Mouse (Mus musculus): ENCODE data around the gene Sh3pxd2a. TPM values are rescaled to one million over a fixed set of nuclear protein-coding genes. Genes with fewer than 3 reads are reported as not detected.

Sh3pxd2a gene
- polyA plus RNA-seq, 1 experiment from 2014 or later, result 6.9 TPM

DNA sequence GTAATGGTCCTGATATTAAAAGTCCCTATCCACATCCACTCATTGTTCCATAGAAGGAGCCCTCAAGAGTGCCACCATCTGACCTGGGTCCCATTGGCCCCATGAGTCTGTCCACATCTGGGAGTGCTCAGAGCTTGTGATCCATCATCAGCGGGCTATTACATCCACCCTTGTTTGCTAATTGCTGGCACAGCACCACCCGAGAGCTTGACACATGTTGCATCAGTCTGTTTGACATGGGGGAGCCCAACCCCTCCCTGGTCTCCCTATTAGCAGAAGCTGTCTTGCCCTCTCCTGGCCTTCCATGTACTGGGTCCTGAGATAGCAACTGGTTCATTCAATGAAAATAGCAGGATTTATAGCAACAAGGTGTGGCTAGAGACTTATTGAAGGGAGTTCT lies 34.0 kb downstream of the Sh3pxd2a start:
- H3K4me2 ChIP-seq (replicated peaks; ENCODE audit: low read depth, low read length), result no peak overlapping the region
- no peaks in the 10 kb centered on the region for H3K4me1 ChIP-seq (replicated peaks; ENCODE audit: control insufficient read depth, insufficient read depth, low read length)
- H3K9me3 ChIP-seq (ENCODE audit: control insufficient read depth, low read length), result no peaks in the 10 kb centered on the region
- no peaks in the 10 kb centered on the region for H3K27me3 ChIP-seq (ENCODE audit: control insufficient read depth, insufficient read depth, low read length)
- no peak overlapping the region for H3K9ac ChIP-seq (ENCODE audit: low read depth, low read length)
- no peaks in the 10 kb centered on the region for H3K36me3 ChIP-seq (ENCODE audit: control insufficient read depth, insufficient read depth, low read length)
- DNase-seq (ENCODE audit: low spot score), result no peak
- H3K27ac ChIP-seq (ENCODE audit: low read depth, low read length), result no peak overlapping the region
- WGBS, result 90% methylated on average over 2 of the region's 2 CpGs
- H3K4me3 ChIP-seq (ENCODE audit: low read depth, low read length), result no peak overlapping the region
- no peak for ATAC-seq (ENCODE audit: low FRiP score)

DNA sequence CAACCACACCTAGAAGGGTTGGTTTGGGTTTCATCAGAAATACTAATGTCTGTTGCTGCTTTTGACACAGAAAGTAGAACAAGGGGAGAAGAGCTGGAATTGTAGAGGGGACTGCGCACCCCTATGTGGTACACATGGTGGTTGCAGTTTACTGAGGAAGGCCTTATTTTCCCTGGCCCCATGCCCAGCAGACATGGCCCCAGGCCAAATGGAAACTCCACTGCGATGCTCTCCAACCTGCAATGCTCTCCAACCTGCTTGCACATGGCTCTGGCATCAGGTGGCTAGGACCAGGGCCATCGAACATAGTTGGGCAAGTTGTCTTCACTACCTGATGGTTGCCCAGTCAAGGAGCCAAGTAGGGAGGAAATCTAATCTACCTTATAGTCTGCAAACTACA lies 35.0 kb downstream of the Sh3pxd2a start:
- 95% methylated on average over 3 of the region's 3 CpGs for WGBS

DNA sequence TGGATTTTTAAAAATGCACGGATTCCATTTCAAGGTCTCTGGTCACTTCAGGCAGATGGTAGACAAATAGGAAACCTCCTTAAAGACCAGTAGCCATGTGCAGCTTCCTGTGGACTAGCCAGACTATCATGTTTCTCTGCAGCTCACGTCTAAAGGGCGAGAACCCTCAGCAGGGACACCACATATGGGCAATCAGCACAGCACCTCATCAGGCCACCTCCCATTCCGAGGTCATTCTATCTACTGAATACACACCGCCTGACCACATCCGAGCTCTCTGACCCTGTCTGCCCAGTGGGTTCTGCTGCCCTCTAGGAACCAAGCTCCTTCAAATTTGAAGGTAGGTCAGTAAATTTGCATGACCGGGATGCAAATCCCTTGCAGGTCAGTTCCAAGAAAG lies 35.4 kb downstream of the Sh3pxd2a start:
- DNase-seq (ENCODE audit: low spot score), result no peak
- Histone ChIP-seq H3K4me3 (ENCODE audit: low read depth, low read length) (no peak overlapping the region), H3K4me2 (replicated peaks; ENCODE audit: low read depth, low read length) (no peak overlapping the region), H3K4me1 (replicated peaks; ENCODE audit: control insufficient read depth, insufficient read depth, low read length) (no peaks in the 10 kb centered on the region), H3K9ac (ENCODE audit: low read depth, low read length) (no peak overlapping the region), H3K9me3 (ENCODE audit: control insufficient read depth, low read length) (no peaks in the 10 kb centered on the region), H3K36me3 (ENCODE audit: control insufficient read depth, insufficient read depth, low read length) (no peaks in the 10 kb centered on the region), H3K27me3 (ENCODE audit: control insufficient read depth, insufficient read depth, low read length) (no peaks in the 10 kb centered on the region), H3K27ac (ENCODE audit: low read depth, low read length) (no peak overlapping the region)
- ATAC-seq (ENCODE audit: low FRiP score), result no peak
- 59% methylated on average over 7 of the region's 7 CpGs for WGBS

More for the DNA sequence above, 35.0 kb downstream of the Sh3pxd2a start:
- Histone ChIP-seq H3K4me1 (replicated peaks; ENCODE audit: control insufficient read depth, insufficient read depth, low read length) (no peaks in the 10 kb centered on the region), H3K9ac (ENCODE audit: low read depth, low read length) (no peak overlapping the region), H3K4me2 (replicated peaks; ENCODE audit: low read depth, low read length) (no peak overlapping the region), H3K9me3 (ENCODE audit: control insufficient read depth, low read length) (no peaks in the 10 kb centered on the region), H3K36me3 (ENCODE audit: control insufficient read depth, insufficient read depth, low read length) (no peaks in the 10 kb centered on the region), H3K27me3 (ENCODE audit: control insufficient read depth, insufficient read depth, low read length) (no peaks in the 10 kb centered on the region), H3K27ac (ENCODE audit: low read depth, low read length) (no peak overlapping the region), H3K4me3 (ENCODE audit: low read depth, low read length) (no peak overlapping the region)
- DNase-seq (ENCODE audit: low spot score), result no peak
- ATAC-seq (ENCODE audit: low FRiP score), result no peak

DNA sequence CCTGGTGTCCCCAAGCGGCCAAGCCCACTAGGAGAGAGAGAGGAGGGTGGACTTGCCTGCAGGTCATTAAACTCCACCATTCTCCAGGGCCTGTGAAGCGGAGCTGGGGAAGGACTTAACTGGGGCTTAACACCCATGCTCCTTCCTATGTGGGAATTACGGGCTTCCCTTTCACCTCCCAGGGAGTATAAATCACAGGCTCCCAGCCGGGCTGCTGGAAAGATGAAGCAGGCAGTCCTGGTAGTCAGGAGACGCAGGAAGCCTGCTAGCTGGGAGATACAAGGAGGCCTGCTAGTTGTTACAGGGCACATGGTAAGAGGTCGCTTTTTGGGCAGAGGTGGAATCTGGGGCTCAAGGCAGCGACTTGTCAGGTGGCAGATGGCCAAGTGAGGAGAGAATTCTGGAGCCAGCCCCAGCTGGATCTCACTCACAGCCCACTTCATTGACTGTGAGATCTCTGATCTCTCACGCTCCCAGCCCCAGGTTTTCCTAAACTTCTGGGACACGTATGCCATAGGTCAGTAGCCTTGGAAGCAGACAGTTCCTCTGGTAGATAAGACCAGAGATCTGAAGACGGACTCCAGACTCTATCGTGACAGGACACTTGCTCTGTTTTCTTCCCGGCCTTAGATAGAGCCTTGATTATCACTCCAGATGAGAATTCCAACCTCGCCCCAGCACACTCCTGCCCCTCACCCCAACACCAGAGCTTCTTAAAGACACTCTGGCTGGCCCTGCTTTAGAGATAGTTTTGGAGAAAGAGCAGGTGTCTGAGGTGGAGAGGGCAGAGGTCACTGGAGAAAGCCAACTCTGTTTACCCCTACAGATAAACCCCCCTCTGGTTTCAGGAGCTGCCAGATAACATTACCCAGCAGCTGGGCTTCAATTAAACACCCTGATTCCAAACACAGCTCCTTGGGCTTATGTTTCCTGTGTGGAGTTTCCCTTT lies 36.1 kb downstream of the Sh3pxd2a start:
- ATAC-seq (ENCODE audit: low FRiP score), result no peak

DNA sequence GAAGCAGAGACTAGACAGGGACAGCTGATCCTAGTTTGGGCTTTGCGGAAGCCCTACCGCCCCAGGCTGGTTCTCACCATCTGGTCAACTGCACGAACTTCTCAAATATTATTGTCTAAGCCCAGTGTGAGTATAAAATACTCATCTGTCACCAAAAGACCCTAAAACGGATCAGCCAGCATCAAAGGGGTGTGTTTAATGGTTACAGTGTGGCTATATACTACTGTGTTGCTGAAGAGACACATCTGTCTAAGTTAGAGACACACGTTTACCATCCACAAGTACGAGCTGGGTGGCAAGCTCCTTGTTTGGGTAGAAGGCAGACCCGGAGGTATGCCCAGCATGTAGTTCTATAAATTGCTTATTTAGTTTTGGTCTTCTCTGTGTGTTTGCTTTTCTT lies 40.6 kb downstream of the Sh3pxd2a start:
- ATAC-seq (ENCODE audit: low FRiP score), result no peak
- no peaks in the 10 kb centered on the region for H3K36me3 ChIP-seq (ENCODE audit: control insufficient read depth, insufficient read depth, low read length)

More for the DNA sequence above, 36.1 kb downstream of the Sh3pxd2a start:
- no peak overlapping the region for H3K4me2 ChIP-seq (replicated peaks; ENCODE audit: low read depth, low read length)
- no peak for DNase-seq (ENCODE audit: low spot score)
- H3K27ac ChIP-seq (ENCODE audit: low read depth, low read length), result no peak overlapping the region
- no peaks in the 10 kb centered on the region for H3K9me3 ChIP-seq (ENCODE audit: control insufficient read depth, low read length)
- H3K4me3 ChIP-seq (ENCODE audit: low read depth, low read length), result no peak overlapping the region
- no peaks in the 10 kb centered on the region for H3K27me3 ChIP-seq (ENCODE audit: control insufficient read depth, insufficient read depth, low read length)
- no peak overlapping the region for H3K9ac ChIP-seq (ENCODE audit: low read depth, low read length)
- H3K4me1 ChIP-seq (replicated peaks; ENCODE audit: control insufficient read depth, insufficient read depth, low read length), result no peaks in the 10 kb centered on the region
- no peaks in the 10 kb centered on the region for H3K36me3 ChIP-seq (ENCODE audit: control insufficient read depth, insufficient read depth, low read length)
- 52% methylated on average over 13 of the region's 13 CpGs for WGBS

DNA sequence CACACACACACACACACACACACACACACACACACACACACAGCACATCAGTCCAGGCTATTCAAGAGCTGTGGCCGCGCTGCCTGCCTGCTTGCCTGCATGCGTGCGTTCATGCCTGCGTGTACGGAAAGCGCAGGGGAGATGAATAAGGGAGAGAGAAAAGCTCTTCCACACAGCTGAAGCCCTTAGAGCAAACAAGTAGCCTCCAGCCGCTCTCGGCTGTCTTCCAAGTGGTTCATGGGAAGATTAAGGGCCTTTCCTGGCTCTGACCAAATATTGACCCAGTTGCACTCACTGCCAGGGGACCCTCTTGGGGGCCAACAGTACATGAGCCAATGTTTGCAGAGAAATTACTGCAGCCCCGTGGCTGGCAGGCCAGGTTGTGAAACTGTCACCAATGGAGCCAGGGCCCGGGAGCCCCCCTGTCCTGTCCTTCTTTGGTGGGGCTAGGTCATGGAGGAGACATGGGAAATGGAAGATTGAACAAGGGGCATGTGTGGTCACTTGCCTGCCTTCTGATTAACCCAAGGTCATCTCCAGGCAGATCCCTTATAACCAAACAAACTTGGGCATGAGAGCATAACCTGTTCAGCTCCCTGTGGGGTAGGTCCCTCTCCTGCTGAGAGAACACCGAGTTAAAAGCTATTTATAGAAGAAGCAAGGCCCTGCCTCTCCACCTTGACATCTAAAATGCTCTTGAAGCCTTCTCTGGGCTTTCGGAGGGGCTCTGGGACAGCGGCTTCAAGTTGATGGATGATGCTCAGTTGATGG lies 42.9 kb downstream of the Sh3pxd2a start:
- Histone ChIP-seq H3K4me3 (ENCODE audit: low read depth, low read length) (no peak overlapping the region), H3K27ac (ENCODE audit: low read depth, low read length) (no peak overlapping the region), H3K27me3 (ENCODE audit: control insufficient read depth, insufficient read depth, low read length) (no peaks in the 10 kb centered on the region), H3K9ac (ENCODE audit: low read depth, low read length) (no peak overlapping the region), H3K4me2 (replicated peaks; ENCODE audit: low read depth, low read length) (no peak overlapping the region), H3K36me3 (ENCODE audit: control insufficient read depth, insufficient read depth, low read length) (no peaks in the 10 kb centered on the region), H3K4me1 (replicated peaks; ENCODE audit: control insufficient read depth, insufficient read depth, low read length) (no peaks in the 10 kb centered on the region), H3K9me3 (ENCODE audit: control insufficient read depth, low read length) (no peaks in the 10 kb centered on the region)
- ATAC-seq (ENCODE audit: low FRiP score) (no peak), DNase-seq (ENCODE audit: low spot score) (no peak)
- 71% methylated on average over 14 of the region's 14 CpGs for WGBS

More for the DNA sequence above, 40.6 kb downstream of the Sh3pxd2a start:
- H3K9me3 ChIP-seq (ENCODE audit: control insufficient read depth, low read length), result no peaks in the 10 kb centered on the region
- H3K4me3 ChIP-seq (ENCODE audit: low read depth, low read length), result no peak overlapping the region
- H3K9ac ChIP-seq (ENCODE audit: low read depth, low read length), result no peak overlapping the region
- 87% methylated on average over 7 of the region's 7 CpGs for WGBS
- no peaks in the 10 kb centered on the region for H3K27me3 ChIP-seq (ENCODE audit: control insufficient read depth, insufficient read depth, low read length)
- no peak overlapping the region for H3K27ac ChIP-seq (ENCODE audit: low read depth, low read length)
- DNase-seq (ENCODE audit: low spot score), result no peak
- H3K4me1 ChIP-seq (replicated peaks; ENCODE audit: control insufficient read depth, insufficient read depth, low read length), result no peaks in the 10 kb centered on the region
- no peak overlapping the region for H3K4me2 ChIP-seq (replicated peaks; ENCODE audit: low read depth, low read length)

DNA sequence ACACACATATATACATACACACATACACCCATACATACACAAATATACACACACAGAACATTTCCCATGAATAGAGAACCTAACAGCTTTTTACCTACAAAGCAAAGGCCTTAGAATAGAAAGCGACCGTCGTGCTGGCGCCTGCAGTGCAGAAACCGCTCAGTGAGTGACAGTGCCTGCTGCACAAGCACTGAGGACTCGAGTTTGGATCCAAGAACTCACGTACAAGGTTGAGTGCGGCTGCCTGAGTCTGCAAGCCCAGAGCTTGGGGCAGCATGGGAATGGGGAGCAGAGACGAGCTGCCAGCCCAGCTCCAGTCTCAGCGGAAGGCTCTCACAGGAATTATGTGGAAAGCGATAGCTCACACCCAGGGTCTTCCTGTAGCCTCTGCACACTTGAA lies 43.7 kb downstream of the Sh3pxd2a start:
- DNase-seq (ENCODE audit: low spot score), result no peak
- 83% methylated on average over 11 of the region's 11 CpGs for WGBS
- no peak for ATAC-seq (ENCODE audit: low FRiP score)
- Histone ChIP-seq H3K9ac (ENCODE audit: low read depth, low read length) (no peak overlapping the region), H3K36me3 (ENCODE audit: control insufficient read depth, insufficient read depth, low read length) (no peaks in the 10 kb centered on the region), H3K27ac (ENCODE audit: low read depth, low read length) (no peak overlapping the region), H3K4me2 (replicated peaks; ENCODE audit: low read depth, low read length) (no peak overlapping the region), H3K4me1 (replicated peaks; ENCODE audit: control insufficient read depth, insufficient read depth, low read length) (no peaks in the 10 kb centered on the region), H3K9me3 (ENCODE audit: control insufficient read depth, low read length) (no peaks in the 10 kb centered on the region), H3K27me3 (ENCODE audit: control insufficient read depth, insufficient read depth, low read length) (no peaks in the 10 kb centered on the region), H3K4me3 (ENCODE audit: low read depth, low read length) (no peak overlapping the region)

DNA sequence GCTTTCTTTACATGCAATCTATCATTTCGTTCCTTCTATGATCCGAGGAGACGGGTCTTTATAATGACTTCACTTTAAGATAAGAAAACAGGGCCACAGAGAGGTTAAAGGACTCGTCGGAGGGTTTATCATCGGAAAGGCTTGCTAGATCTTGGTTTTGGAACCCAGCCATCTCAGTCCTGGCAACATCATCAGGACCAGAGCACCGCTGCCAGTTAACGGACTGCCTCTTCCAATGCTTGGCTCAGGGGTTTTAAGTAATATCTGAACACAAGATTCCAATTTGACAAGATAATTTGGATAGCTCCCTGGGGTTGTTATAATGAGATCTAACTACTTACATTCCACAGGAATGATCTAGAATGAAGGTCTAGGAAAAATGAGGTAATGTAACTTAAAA lies 45.0 kb downstream of the Sh3pxd2a start:
- Histone ChIP-seq H3K4me3 (ENCODE audit: low read depth, low read length) (no peak overlapping the region), H3K9ac (ENCODE audit: low read depth, low read length) (no peak overlapping the region), H3K4me1 (replicated peaks; ENCODE audit: control insufficient read depth, insufficient read depth, low read length) (no peaks in the 10 kb centered on the region), H3K27ac (ENCODE audit: low read depth, low read length) (no peak overlapping the region), H3K4me2 (replicated peaks; ENCODE audit: low read depth, low read length) (no peak overlapping the region), H3K27me3 (ENCODE audit: control insufficient read depth, insufficient read depth, low read length) (no peaks in the 10 kb centered on the region), H3K36me3 (ENCODE audit: control insufficient read depth, insufficient read depth, low read length) (no peaks in the 10 kb centered on the region), H3K9me3 (ENCODE audit: control insufficient read depth, low read length) (no peaks in the 10 kb centered on the region)
- ATAC-seq (ENCODE audit: low FRiP score) (no peak), DNase-seq (ENCODE audit: low spot score) (no peak)
- WGBS, result 90% methylated on average over 8 of the region's 8 CpGs

All from hindbrain, embryonic 11.5 days (tissue).